Mouse (Mus musculus): ENCODE results near the gene Rgsl1.

Gene Rgsl1

DNA sequence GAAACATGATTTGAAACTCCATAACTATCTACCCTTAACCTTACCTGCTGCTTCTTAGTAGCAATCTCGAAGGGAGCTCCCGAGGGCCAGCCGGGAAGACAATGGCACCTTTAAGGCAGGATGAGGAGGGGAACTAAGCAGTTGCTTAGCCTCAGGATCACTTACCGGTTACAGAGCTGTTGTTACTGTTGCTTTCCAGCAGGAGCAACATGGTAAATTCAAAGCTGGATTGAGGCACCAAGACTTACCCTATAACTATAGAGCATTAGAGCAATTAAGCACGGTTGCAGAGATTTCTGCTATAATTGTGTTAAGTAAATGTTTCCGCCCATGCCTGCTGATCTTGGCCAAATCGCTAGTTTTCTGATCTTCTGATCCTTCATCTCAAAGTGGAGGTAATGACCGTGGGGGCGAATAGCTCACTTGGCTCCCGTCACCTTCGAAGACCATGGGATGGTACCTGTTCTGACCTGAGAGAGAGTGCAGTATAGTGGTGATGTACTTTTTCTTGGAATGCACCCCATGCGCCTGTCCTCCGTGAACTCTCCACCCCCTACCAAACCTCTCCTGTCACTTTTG lies 104.4 kb downstream of the Rgsl1 start:
- no peak for DNase-seq

DNA sequence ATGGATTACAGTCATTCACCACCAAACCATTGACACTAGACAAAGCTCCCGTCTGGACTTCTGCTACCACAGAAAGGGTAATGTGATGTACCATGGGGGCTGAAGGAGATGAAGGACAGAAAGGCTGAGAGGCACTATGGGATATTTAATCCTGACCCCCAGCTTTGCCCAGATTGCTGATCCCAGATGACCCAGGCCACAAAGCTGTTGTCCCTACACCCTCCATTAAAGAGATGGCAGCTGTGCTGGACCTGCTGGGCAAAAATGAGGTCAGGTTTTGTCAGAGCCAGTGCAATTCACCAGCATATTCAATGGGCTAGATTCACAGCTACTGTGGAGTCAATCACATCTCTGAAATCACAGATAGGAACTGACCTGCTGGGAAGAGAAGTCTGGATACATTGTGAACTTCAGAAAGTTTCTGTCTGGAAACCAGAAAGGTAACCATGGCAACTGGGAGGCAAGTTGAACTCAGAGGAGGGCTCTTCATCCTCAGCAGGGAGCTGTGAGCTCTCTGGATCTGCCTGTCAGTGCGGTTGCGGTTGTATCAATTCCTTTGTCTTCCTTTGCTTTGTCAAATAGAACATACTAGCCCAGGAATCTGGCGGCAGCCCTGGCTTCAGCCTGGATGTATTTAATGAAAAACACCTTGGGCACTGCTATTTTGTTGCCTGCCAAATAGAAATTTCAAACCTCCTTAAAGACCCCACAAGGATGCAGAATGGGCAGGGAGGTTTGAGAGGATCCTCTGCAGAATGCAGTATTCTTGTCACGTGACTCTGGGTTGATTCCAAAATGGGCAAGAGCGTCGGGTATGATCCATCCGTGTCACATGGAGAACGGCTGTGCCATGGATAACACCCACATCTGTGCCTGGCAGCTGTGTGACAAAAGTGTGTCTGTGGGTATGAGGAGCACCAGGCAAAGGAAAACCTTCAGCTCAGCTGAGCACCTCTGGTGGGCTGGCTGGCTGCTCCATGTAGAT lies 106.5 kb downstream of the Rgsl1 start:
- no peak for DNase-seq

DNA sequence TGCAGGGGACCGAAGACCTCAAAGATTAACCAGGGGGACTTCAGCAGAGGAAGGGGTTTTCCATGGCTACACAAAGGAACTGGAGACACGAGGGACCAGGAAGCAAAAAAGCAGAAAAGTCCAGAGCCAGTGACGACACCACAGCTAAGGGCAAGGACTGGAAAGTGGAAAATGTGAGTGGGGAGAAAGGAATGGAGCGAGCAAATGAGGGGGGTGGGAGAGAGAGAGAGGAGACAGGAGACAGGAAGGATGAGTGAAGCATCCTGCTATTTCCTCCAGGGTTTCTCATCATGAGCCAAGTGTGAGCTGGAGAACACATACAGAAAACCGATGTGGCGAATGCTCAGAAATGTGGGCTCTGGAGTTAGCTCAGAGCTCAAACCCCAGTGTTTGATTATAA lies 107.8 kb downstream of the Rgsl1 start:
- DNase-seq = no peak

DNA sequence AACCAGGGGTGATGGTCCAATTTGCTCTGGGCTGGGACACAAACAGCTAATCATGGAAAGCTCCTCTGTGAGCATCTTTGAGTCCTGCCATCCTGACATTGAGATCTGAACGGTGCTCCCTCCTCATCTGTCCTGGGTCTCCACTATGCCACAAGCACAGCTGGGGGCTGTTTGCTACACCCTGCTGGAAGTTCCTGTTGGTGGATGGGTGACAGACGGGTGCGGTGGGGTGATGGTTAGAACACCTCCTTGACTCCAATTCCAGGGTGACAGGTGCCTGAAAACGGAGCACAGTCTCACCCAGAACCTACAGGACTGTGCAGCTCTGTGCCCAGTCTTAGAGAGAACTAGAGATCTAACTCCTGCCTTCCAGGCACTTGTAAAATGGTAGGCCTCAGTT lies 109.1 kb downstream of the Rgsl1 start:
- DNase-seq = no peak

DNA sequence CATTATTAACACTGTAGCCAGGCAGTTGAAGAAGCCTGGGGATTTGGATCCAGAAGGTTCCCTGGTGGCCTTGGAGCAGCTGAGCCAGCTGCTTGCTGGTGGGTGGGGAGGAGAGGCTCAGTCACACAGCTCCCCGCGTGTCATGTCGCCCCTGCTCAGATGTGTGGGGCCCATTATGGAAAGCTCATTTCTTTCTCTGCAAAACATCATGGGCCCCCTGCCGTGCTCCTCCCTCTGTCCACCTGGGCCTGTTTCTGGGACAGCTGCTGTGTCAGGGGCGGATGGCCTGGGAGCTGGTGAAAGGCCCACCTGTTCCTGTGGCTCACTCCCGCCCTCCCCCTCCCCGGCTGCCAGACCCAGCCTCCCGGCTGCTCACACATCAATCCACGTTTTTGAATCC lies 110.8 kb downstream of the Rgsl1 start:
- DNase-seq = no peak

DNA sequence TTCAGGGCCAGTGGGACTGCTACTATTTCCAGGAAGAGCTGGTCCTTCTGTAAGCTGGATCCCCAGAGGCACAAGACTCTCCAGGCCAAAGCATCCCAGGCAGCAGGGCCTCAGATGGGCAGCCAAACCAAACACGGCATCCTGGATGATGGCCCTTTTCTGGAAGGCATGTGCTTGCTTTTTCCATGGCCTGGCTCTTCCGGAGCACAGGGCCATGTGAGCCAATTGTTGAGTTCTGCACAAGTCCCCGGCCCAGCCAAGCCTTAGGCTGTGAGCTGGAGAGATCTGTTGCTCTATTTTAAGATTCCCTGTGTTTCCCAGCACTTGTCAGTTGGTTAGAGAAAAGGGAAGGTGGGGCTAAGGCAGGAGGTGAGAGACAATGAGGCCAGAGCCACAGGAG lies 113.3 kb downstream of the Rgsl1 start:
- no peak for DNase-seq

DNA sequence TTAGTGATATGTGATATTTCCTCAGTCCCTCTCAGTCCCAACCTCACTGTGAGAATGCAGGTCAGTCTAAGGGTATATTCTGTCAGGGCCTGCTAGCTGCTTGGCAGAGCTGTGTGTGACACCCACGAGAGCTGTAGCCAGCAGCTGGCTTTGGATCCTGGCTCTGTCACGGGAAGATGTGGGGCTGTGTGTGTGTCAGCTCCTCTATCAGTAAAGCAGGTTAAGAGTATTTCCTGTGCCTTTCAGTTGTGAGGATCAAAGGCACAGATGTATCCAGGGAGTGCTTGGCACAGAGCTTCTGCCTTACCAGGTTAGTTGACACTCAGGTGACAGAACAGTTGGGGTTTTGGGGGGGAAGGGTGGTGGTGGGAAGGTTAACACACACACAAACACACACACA lies 114.1 kb downstream of the Rgsl1 start:
- DNase-seq = no peak

Data from cerebellum, adult 9-10 months (tissue).